Mouse (Mus musculus) lung, adult 2 months (tissue): ENCODE results near the gene Il17rd.

ENCODE experiments used
- CTCF ChIP-seq: fragments of 200-500 bp; IDR thresholded peaks from 2 replicates; pipeline ENCODE4 v1.5.1; 2011; ENCODE audit warnings: mild to moderate bottlenecking, low read length, control low read depth; ENCODE audit not compliant: insufficient read depth
- POLR2A ChIP-seq: fragments of 200-500 bp; IDR thresholded peaks from 2 replicates; pipeline ENCODE4 v1.6.1; 2011; ENCODE audit warnings: low read depth, mild to moderate bottlenecking, control low read depth, low read length, borderline replicate concordance; ENCODE audit errors: extremely low read depth

- TF ChIP-seq CTCF, result no peak
- TF ChIP-seq POLR2A, result no peak
Measured at GRCm38 (mm10) chr14:27145171-27146045, 106.7 kb downstream of the Il17rd start.
